Mouse (Mus musculus) testis, adult 2 months (tissue): ENCODE data around the gene Rhbdd1.

Experiments
- CTCF ChIP-seq: fragments of 200-500 bp; IDR thresholded peaks from 2 replicates; pipeline ENCODE4 v1.5.1; 2012; ENCODE audit warnings: low read depth, mild to moderate bottlenecking, inconsistent platforms, low read length, moderate library complexity; ENCODE audit not compliant: control insufficient read depth, insufficient read depth, insufficient replicate concordance
- POLR2A ChIP-seq: fragments of 200-500 bp; IDR thresholded peaks from 2 replicates; pipeline ENCODE4 v1.6.1; 2012; ENCODE audit warnings: low read depth, mild to moderate bottlenecking, inconsistent platforms, low read length, moderate library complexity; ENCODE audit not compliant: control insufficient read depth

DNA sequence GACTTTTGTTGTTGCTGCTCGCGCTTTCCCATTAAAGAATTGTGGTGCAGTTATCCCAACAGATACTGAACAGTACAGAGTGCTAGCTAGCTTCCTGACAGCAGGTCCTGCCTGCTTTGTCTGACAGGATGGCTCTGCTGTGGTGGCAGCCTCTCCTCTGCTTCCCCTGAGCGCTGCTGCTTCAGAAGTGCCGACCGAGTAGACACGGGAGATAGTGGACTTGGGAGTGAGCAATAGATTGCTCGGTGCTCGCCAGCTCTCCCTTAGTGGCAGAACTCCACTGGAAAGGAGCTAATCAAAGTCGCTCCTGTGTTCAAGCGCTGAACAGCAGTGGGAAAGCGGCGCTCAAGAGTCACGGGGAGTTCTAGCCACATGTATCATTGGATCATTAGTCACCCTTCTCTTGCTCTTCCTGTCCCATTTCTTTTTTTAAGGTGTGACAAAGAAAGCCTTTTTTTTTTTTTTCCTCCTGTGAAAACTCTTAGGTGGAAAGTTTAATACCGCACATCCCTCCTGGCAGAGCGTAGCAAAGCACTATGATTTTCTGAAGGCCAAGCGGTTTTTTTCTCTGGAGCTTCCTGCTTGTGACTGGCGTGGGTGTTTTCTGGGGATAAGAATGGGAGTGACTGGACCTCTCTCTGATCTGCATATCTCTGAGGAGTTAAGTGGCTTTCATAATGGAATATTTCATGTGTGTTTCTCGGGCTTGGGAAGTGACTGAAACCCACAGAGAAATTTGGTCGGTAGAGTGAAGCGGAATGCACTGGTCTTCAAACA, 42.8 kb downstream of the Rhbdd1 start:
- no peak for TF ChIP-seq CTCF
- no peak for TF ChIP-seq POLR2A
